Mouse (Mus musculus): ENCODE measurements around the gene Naa10.
A peak's percentile ranks its signal among the peaks of the same experiment; 100 is the strongest.

Gene Naa10

GRCm38 (mm10) chrX:73914827-73915703, 6.7 kb downstream of the Naa10 start:
- DNase-seq (ENCODE audit: low read depth), result peak; percentile 95

- peak; percentile 72 for DNase-seq (ENCODE audit: low read depth)
Measured at GRCm38 (mm10) chrX:73911588-73911987, 10.2 kb downstream of the Naa10 start.

DNA sequence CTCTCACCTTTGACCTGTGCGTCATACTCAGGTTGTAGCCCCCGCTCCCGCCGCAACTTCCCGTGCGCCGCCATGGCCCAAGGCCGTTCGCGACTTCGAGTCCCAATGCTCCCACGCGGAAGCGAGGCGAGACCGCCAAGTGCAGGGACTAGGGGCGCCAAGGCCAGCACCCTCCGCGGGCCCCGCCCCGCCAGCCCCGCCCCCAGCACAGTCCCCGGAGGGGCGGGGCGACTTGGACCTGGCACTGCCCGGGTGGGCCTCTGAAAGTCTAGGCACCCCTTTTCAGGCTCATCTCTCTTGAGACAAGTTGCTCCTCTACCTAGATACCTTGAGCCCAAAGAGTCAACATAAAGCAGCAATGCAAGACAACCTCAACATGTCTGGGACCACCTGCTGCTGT, 10.6 kb downstream of the Naa10 start:
- DNase-seq (ENCODE audit: low read depth), result peak; percentile 60

DNA sequence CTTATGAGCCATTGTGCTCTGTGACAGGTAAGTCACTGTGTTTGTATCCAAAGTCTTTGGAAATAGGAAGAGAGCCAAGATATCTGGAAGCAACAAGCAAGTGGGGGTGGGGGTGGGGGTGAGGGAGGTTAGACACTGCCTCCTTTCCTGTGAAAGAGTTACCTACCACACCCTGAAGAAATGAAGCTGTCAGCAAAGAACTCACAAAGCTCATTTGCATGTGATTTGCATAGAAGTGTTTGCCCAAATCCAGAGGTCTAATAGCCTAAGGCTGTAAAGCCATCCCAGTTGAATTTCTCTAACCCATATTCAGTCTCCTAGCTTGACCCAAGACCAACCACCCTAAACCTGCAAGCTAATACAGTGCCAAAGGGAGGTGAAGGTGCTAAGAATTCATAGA, 11.3 kb downstream of the Naa10 start:
- peak; percentile 29 for DNase-seq (ENCODE audit: low read depth)

GRCm38 (mm10) chrX:73910049-73910448, 11.7 kb downstream of the Naa10 start:
- no peak for DNase-seq (ENCODE audit: low read depth)

GRCm38 (mm10) chrX:73897959-73898358, 23.8 kb downstream of the Naa10 start:
- DNase-seq (ENCODE audit: low read depth), result no peak

DNA sequence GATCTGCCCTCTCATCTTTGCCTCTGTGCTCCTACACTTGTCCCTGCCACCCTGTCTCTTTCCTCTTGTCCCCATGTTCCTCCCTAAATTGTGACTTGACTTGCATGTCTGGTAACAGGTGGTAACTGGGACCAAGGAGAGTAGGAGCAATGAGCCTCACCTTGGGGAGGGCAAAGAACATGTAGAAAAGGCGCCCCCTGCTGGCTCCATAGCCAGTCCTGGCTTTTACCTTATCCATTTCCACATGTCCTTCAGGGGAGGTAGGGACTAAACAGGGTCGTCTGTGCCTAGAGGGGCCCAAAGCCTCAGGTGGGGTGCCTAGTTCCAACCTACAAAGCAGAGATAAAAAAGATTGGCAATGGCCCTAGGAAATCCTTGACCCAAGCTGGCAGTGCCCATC, 26.0 kb downstream of the Naa10 start, which contains the start of gene L1cam:
L1cam (minus strand) TSS at position 387 of the 400 bp plus-strand sequence.
- peak; percentile 69 for DNase-seq (ENCODE audit: low read depth)

DNA sequence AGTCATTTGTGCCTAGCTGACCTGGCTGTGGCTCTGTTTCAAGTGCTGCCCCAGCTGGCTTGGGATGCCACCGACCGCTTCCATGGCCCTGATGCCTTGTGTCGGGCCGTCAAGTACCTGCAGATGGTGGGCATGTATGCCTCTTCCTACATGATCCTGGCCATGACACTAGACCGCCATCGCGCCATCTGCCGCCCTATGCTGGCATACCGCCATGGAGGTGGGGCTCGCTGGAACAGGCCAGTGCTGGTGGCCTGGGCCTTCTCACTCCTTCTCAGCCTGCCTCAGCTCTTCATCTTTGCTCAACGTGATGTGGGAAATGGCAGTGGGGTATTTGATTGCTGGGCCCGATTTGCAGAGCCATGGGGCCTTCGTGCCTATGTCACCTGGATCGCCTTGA, 28.9 kb downstream of the Naa10 start:
- no peak for DNase-seq (ENCODE audit: low read depth)

- no peak for DNase-seq (ENCODE audit: low read depth)
Measured at GRCm38 (mm10) chrX:73891551-73892152, 30.1 kb downstream of the Naa10 start, which contains the start of gene Avpr2. Gene Avpr2 (plus strand): TSS chrX:73892102.

DNA sequence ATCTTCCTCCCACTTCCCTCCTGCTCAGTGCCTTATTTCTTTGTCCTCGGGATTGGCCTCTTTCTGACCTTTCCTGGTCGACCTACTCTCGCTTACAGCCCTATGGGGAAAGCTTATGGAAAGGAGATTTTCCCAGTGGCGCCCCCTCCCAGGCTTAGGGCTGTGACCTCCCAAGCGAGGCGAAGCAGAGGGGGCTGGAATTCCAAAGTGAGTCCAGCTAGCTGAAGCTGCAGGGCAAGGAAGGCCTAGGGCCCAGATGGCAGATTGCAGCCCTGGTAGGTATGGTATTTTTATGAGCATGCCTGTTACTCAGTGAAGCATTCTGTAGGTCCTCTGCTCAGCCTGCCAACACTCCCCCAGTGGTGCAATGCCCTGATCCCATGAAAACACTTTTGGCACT, 40.3 kb downstream of the Naa10 start:
- no peak for DNase-seq (ENCODE audit: low read depth)

DNA sequence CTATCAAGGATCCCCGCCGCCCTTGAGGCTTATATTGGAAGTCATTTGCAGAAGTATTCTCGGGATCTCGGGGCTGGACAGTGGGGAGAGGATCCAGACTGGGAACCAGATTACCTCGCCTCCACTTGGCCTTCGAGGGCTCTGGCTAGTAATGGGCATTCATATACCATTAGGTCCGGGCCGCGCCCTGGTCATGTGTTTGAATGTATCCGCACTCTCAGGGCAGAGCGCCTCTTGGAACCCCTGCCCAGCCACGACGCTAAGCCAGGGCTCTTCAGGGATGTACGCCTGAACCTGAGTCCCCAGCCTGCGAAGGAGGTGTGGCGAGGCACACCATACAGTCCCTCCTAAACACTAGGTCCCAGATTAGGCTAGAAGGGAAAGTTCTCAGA, 40.7 kb downstream of the Naa10 start:
- no peak for DNase-seq (ENCODE audit: low read depth)

DNA sequence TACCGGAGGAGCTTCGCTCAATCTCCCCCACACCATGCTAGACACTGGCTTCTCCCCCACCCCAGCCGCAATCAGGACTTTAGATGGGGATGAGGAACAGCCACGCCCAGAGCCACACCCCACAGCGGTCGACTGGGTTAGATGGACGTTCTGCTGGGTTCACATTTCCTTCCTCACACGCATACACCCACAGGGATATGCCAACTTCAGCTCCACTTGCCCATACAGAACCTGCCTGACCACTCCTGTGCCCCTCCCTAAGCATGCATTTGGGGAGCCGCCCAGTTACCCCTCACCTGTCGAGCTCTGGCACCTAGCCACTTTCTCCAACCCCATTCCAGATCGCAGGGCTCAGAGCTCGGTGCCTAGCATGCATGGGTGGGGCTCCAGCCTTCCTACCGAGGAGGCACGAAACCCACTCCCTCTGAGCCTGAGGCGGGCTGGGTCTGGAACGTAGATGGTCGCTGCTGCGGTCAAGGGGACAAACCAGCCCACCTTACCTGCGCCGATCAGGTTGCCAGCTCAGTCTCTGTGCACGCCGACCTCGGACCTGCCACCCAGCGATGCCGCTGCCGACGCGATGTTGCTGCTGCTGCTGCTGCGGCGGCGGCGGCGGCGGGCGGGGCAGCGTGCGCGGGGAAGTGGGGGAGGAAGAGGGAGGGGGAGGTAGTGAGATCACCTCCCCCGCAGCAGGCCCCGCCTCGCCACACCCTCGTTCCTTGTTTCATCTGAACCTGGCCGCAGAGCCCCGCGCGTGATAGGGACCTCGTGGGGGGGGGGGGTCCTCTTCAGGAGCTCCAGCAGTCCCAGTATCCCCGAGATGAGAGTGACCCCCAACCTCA, 41.3 kb downstream of the Naa10 start:
- DNase-seq (ENCODE audit: low read depth), result peak; percentile 77

DNA sequence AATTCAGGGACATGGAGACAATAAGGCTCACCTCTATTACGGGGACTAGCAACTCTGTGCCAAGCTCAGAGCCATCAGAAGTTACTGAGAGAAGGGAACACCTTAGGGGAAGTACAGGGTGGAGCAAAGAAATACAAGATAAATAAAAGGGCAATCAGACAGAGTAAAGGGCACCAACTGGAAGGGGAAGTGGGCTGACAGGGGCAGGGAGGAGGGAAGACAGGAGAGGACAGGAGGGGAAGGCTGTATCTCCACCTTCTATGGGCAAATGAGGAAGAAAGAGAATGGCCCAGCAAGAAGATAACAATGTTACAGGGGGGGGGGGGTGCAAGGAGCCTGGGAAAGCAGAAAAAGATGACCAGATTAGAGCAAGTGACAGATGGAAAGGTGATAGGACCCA, 44.7 kb downstream of the Naa10 start:
- DNase-seq (ENCODE audit: low read depth), result no peak

GRCm38 (mm10) chrX:73875881-73876280, 45.9 kb downstream of the Naa10 start:
- DNase-seq (ENCODE audit: low read depth), result no peak

GRCm38 (mm10) chrX:73871956-73872355, 49.8 kb downstream of the Naa10 start:
- DNase-seq (ENCODE audit: low read depth), result no peak

DNA sequence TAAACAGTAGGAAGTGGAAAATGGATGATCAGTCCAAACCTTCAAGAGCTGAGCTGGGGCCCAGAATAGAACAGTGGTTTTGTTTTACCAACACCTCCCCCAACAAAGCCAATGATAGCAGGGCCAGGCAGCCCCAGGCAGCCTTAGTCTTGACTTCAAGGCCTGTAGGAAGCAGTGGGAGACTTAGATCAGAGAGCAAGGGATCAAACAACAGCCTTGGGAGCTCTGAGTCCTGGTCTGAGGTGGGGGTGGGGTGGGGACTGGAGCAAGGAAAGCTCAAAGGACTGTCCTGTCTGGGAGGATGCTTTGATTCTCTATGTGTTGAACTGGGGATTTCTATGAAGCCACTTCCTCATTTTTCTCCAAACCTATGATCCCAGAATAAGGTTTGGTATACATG, 50.3 kb downstream of the Naa10 start:
- DNase-seq (ENCODE audit: low read depth), result no peak

DNA sequence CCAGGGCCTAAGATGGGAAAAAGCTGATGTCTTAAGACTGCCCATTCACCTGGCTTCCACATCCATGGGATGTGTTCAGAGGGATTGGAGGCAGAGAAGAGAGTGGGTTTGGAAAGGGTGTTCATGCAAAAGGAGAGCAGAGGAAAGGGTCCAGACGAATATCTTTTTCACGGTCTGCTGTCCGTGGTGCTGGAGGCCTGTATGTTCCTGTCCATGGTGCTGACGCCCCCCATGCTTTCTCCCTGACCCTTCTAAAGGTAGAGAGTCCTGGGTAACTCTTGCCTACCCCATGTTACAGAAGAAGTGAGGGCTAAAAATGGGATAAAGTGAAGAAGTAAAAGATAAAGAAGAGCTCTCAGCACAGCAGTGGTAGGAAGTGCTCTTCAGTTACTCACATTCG, 52.4 kb downstream of the Naa10 start:
- no peak for DNase-seq (ENCODE audit: low read depth)

DNA sequence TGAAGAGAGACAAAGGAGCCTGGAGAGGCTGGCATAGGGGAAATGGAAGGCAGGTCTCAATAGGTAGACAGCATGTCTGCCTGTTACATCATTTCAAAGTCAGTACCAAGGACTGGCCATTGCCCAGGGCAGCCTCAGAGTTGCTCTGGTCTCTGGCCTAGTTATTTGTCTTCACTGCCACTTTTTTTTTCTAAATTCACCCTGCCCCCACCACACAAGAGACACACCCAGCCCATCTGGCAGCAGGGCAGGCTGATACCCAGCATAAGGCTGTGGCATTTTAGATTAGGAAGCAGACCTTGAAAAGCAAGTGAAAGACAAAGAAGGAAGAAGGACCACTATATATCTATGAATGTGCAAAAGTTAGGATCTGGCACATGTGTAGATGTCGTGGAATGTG, 53.9 kb downstream of the Naa10 start:
- no peak for DNase-seq (ENCODE audit: low read depth)

DNA sequence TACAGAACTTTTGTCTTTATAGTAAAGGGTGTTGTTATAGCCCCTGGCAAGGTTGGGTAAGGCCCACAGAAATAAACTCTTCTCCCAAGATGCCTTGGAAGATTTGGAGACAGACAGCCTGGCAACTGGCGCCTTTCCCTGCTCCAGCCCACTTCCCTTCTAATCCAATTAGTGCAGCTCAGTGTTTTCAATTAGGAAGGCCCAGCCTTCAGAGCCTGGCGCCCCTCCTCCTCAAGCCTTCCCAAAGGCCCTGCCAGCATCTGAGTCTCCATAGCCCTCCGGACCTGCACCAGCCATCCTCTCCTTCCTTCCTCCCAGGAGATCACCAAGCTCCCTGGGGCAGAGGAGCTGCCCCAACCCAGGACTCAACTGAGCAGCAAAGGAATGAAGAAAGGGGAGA, 54.5 kb downstream of the Naa10 start:
- no peak for DNase-seq (ENCODE audit: low read depth)
